Comparison of ENCODE assay signal across 8 mouse cellular contexts in genomic region chr5:24393392-24393997, GRCm38 (mm10). TPM values are rescaled to one million over a fixed set of nuclear protein-coding genes. Genes with fewer than 3 reads are reported as not detected.
A peak's percentile ranks its signal among the peaks of the same experiment; 100 is the strongest.
DNase-seq lines count a peak whose midpoint lies in the region; ATAC-seq lines count a peak whose summit lies in the region.

Gene Abcb8 (plus strand): TSS chr5:24393663.

- H3K4me3 ChIP-seq in megakaryocyte, embryonic 14.5 days (replicated peaks), result peak within 1 kb of the TSS; percentile 94

- no peaks in the 10 kb centered on the region for H3K9me3 ChIP-seq in megakaryocyte, embryonic 14.5 days

- peak; percentile 58 for ATAC-seq in inflammation-experienced regulatory T-cells, adult 6 months

- H3K27me3 ChIP-seq in megakaryocyte, embryonic 14.5 days (replicated peaks), result peaks cover 6% of the 10 kb centered on the region

- H3K36me3 ChIP-seq in megakaryocyte, embryonic 14.5 days (replicated peaks; ENCODE audit: low read length), result no peaks in the 10 kb centered on the region

- peaks cover 54% of the 10 kb centered on the region for H3K4me1 ChIP-seq in megakaryocyte, embryonic 14.5 days

- DNase-seq in adrenal gland, adult 18-20 months (ENCODE audit: low spot score in 2 of 2), result peak; percentile 82 to 83
- DNase-seq in embryo, embryonic 11 days, result peak; percentile 89
- peak; percentile 68 for DNase-seq in gastrocnemius, postnatal 25 days
- peak; percentile 77 to 93 for DNase-seq in left cerebral cortex, adult 9 months (ENCODE audit: low spot score in 2 of 2)
- peak; percentile 90 to 93 for DNase-seq in right cerebral cortex, adult 2 months (ENCODE audit: low spot score in 2 of 2)
- peak; percentile 63 to 82 for DNase-seq in urinary bladder, postnatal 36 days (ENCODE audit: low spot score in 2 of 2)

RNA-seq across cellular contexts. Expression of gene Abcb8, which starts in this region (rescaled TPM):
- total RNA-seq in adrenal gland, adult 18-20 months (2021), result 10 to 100 TPM; 76.4 to 88.2 TPM
- total RNA-seq in gastrocnemius, postnatal 25 days (2021), result 10 to 100 TPM; 33.1 to 40.2 TPM
- polyA plus RNA-seq in inflammation-experienced regulatory T-cells, adult 6 months (2017; shearing (Covaris generic)), result 10 to 100 TPM; 15.5 to 26.5 (median 20.9) TPM
- 10.6 and 45.2 TPM in 2 replicates for polyA plus RNA-seq in megakaryocyte, embryonic 14.5 days (2012; ENCODE audit: insufficient read depth, low replicate concordance)

Comparison
In these comparisons a context has a peak if more than half of its experiments do, and no peak if none do; other contexts are left out.
1. Peak in every context shown above with its lines: DNase-seq, ATAC-seq and H3K4me3 ChIP-seq.